Mouse (Mus musculus) heart, embryonic 11.5 days (tissue): ENCODE results near the gene Gmds. TPM values are rescaled to one million over a fixed set of nuclear protein-coding genes. Genes with fewer than 3 reads are reported as not detected.

Experiments used
- ATAC-seq: fragments of 200-750 bp; cut with Nextera tagmentation; replicated peaks from 2 replicates; pipeline ENCODE4 v1.8.0; 2017; ENCODE audit warnings: moderate library complexity; ENCODE audit not compliant: insufficient number of reproducible peaks, low FRiP score, low TSS enrichment
- H3K27ac ChIP-seq: fragments of 300-500 bp; sonication (generic); 2 replicates; pipeline ENCODE4 v1.5.1; 2014; ENCODE audit warnings: mild to moderate bottlenecking, low read depth, low read length
- H3K27me3 ChIP-seq: fragments of 300-500 bp; sonication (generic); 2 replicates; pipeline ENCODE4 v1.6.1; 2014; ENCODE audit warnings: mild to moderate bottlenecking, low read length, mixed read lengths; ENCODE audit not compliant: control insufficient read depth, insufficient read depth
- H3K36me3 ChIP-seq: fragments of 300-500 bp; sonication (generic); 2 replicates; pipeline ENCODE4 v1.6.1; 2014; ENCODE audit warnings: mild to moderate bottlenecking, low read length, moderate library complexity, mixed read lengths; ENCODE audit not compliant: control insufficient read depth, insufficient read depth
- H3K4me1 ChIP-seq: fragments of 300-500 bp; sonication (generic); 2 replicates; pipeline ENCODE4 v1.6.1; 2014; ENCODE audit warnings: low read length; ENCODE audit not compliant: control insufficient read depth, insufficient read depth
- H3K4me2 ChIP-seq: fragments of 300-500 bp; sonication (generic); 2 replicates; pipeline ENCODE4 v1.6.1; 2014; ENCODE audit warnings: mild to moderate bottlenecking, moderate library complexity
- H3K4me3 ChIP-seq: fragments of 300-500 bp; sonication (generic); 2 replicates; pipeline ENCODE4 v1.5.1; 2014; ENCODE audit warnings: low read depth, low read length
- H3K9ac ChIP-seq: fragments of 300-500 bp; sonication (generic); 2 replicates; pipeline ENCODE4 v1.6.1; 2014; ENCODE audit warnings: mild to moderate bottlenecking, low read depth, low read length, moderate library complexity
- H3K9me3 ChIP-seq: fragments of 300-500 bp; sonication (generic); replicated peaks from 2 replicates; pipeline ENCODE4 v1.6.1; 2016; ENCODE audit warnings: low read length; ENCODE audit not compliant: control insufficient read depth
- WGBS: fragments of 180-500 bp; shearing (Covaris S2); extraction: QIAGEN DNeasy Blood & Tissue Kit; methylation state at CpG from one replicate; pipeline ENCODE4 v1.1.7; 2014; ENCODE audit not compliant: insufficient replicate concordance; 5-methylcytosine and 5-hydroxymethylcytosine counted together
- polyA plus RNA-seq: library from polyadenylated mRNA; unstranded; fragments of >200 nt; fragmentation: Nextera tagmentation; extraction: Ambion mirVana; gene quantifications from 2 replicates; pipeline ENCODE4 v1.2.1, GENCODE M21; 2014

Gmds gene
- polyA plus RNA-seq, 1 experiment from 2014 or later = 31.3 TPM

GRCm38 (mm10) chr13:32113875-32114274 lies 224.7 kb downstream of the Gmds start:
- Histone ChIP-seq H3K4me2 (no peak overlapping the region), H3K4me3 (no peak overlapping the region), H3K27me3 (no peaks in the 10 kb centered on the region), H3K9me3 (no peaks in the 10 kb centered on the region), H3K27ac (no peak overlapping the region), H3K36me3 (no peaks in the 10 kb centered on the region), H3K9ac (no peak overlapping the region), H3K4me1 (no peaks in the 10 kb centered on the region)
- 81% methylated on average over 3 of the region's 3 CpGs for WGBS
- ATAC-seq = no peak

GRCm38 (mm10) chr13:32088303-32088977 lies 250.1 kb downstream of the Gmds start:
- 74% methylated on average over 7 of the region's 7 CpGs for WGBS
- Histone ChIP-seq H3K4me3 (no peak overlapping the region), H3K27ac (no peak overlapping the region), H3K27me3 (no peaks in the 10 kb centered on the region), H3K36me3 (no peaks in the 10 kb centered on the region), H3K9me3 (no peaks in the 10 kb centered on the region), H3K4me1 (no peaks in the 10 kb centered on the region), H3K4me2 (no peak overlapping the region), H3K9ac (no peak overlapping the region)
- ATAC-seq = no peak

GRCm38 (mm10) chr13:32080520-32081249 lies 257.9 kb downstream of the Gmds start:
- Histone ChIP-seq H3K27ac (no peak overlapping the region), H3K36me3 (no peaks in the 10 kb centered on the region), H3K4me2 (no peak overlapping the region), H3K9me3 (no peaks in the 10 kb centered on the region), H3K9ac (no peak overlapping the region), H3K4me3 (no peak overlapping the region), H3K4me1 (no peaks in the 10 kb centered on the region), H3K27me3 (no peaks in the 10 kb centered on the region)
- WGBS = 53% methylated on average over 6 of the region's 6 CpGs
- ATAC-seq = no peak

- Histone ChIP-seq H3K27me3 (no peaks in the 10 kb centered on the region), H3K4me3 (no peak overlapping the region), H3K9me3 (no peaks in the 10 kb centered on the region), H3K36me3 (no peaks in the 10 kb centered on the region), H3K9ac (no peak overlapping the region), H3K4me1 (no peaks in the 10 kb centered on the region), H3K27ac (no peak overlapping the region), H3K4me2 (no peak overlapping the region)
- 54% methylated on average over 2 of the region's 2 CpGs for WGBS
- ATAC-seq = no peak
Observed at GRCm38 (mm10) chr13:32073630-32074029, 264.9 kb downstream of the Gmds start.

- H3K9ac ChIP-seq = no peak overlapping the region
- H3K4me2 ChIP-seq = no peak overlapping the region
- H3K27ac ChIP-seq = no peak overlapping the region
- 54% methylated on average over 6 of the region's 6 CpGs for WGBS
- H3K4me3 ChIP-seq = no peak overlapping the region
- no peaks in the 10 kb centered on the region for H3K9me3 ChIP-seq
- no peaks in the 10 kb centered on the region for H3K36me3 ChIP-seq
- no peak for ATAC-seq
- no peaks in the 10 kb centered on the region for H3K4me1 ChIP-seq
- no peaks in the 10 kb centered on the region for H3K27me3 ChIP-seq
Observed at GRCm38 (mm10) chr13:32055321-32055720, 283.2 kb downstream of the Gmds start.

- H3K4me3 ChIP-seq = no peak overlapping the region
- no peak overlapping the region for H3K4me2 ChIP-seq
- H3K4me1 ChIP-seq = no peaks in the 10 kb centered on the region
- no peaks in the 10 kb centered on the region for H3K27me3 ChIP-seq
- no peaks in the 10 kb centered on the region for H3K9me3 ChIP-seq
- no peak overlapping the region for H3K9ac ChIP-seq
- H3K27ac ChIP-seq = no peak overlapping the region
- no peak for ATAC-seq
- H3K36me3 ChIP-seq = no peaks in the 10 kb centered on the region
Observed at GRCm38 (mm10) chr13:32053587-32053986, 285.0 kb downstream of the Gmds start.

GRCm38 (mm10) chr13:32047980-32048959 lies 290.3 kb downstream of the Gmds start:
- peak overlapping the region; percentile 35; the same call in 1 of the 2 replicates for H3K27ac ChIP-seq
- ATAC-seq = no peak
- no peaks in the 10 kb centered on the region for H3K36me3 ChIP-seq
- 32% methylated on average over 6 of the region's 6 CpGs for WGBS
- H3K9me3 ChIP-seq = no peaks in the 10 kb centered on the region
- H3K4me3 ChIP-seq = no peak overlapping the region
- H3K4me2 ChIP-seq = no peak overlapping the region
- H3K9ac ChIP-seq = no peak overlapping the region
- H3K27me3 ChIP-seq = no peaks in the 10 kb centered on the region
- peaks cover 6% of the 10 kb centered on the region; the same call in 1 of the 2 replicates for H3K4me1 ChIP-seq

- Histone ChIP-seq H3K27me3 (no peaks in the 10 kb centered on the region), H3K9me3 (no peaks in the 10 kb centered on the region), H3K27ac (no peak overlapping the region), H3K4me3 (no peak overlapping the region), H3K4me1 (peaks cover 6% of the 10 kb centered on the region; the same call in 1 of the 2 replicates), H3K9ac (no peak overlapping the region), H3K36me3 (no peaks in the 10 kb centered on the region), H3K4me2 (no peak overlapping the region)
- ATAC-seq = no peak
- 46% methylated on average over 4 of the region's 4 CpGs for WGBS
Observed at GRCm38 (mm10) chr13:32046961-32047360, 291.6 kb downstream of the Gmds start.
